In the genomic region with DNA sequence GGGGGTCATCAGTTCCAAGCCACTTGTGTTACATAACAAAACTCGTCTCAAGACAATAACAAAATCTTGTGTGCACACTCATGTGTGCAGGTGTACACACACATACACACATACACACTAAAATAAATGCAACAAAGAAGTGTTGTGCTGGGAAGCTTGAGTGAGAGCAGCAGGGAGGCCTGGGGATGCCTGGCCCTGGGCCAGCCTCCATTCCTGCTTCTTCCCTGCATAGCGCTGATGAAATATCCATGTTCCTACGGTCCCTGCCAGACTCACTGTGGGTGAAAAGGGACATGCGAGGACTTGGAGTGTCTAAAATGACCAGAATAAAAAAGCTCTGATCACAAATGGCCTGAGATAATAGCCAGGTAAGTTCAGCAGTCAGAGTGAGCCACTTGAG, we compare ENCODE assay signal across 16 mouse cellular contexts. TPM values are rescaled to one million over a fixed set of nuclear protein-coding genes. Genes with fewer than 3 reads are reported as not detected.
DNase-seq lines count a peak whose midpoint lies in the region; ATAC-seq and TF ChIP-seq lines count a peak whose summit lies in the region.
"Had no signal": no experiment of that assay in that cellular context is flagged by ENCODE, and none has a peak within 500 bp of the region (broad histone marks: within the 10 kb centered on the region; RNA-seq: fewer than 3 reads in every experiment).

No protein-coding gene starts in this region.

- no peaks in the 10 kb centered on the region for H3K4me1 ChIP-seq in forebrain, embryonic 14.5 days (ENCODE audit: control insufficient read depth, insufficient read depth, low read length)
- 0 out of 2 replicates have a peak, but pooled peaks cover 3% of the 10 kb centered on the region for H3K4me1 ChIP-seq in forebrain, embryonic 12.5 days
- no peaks in the 10 kb centered on the region for H3K4me1 ChIP-seq in hindbrain, postnatal 0 days (ENCODE audit: insufficient read depth, low read length)
- H3K4me1 ChIP-seq in hindbrain, embryonic 11.5 days (replicated peaks; ENCODE audit: control insufficient read depth, insufficient read depth, low read length): no peaks in the 10 kb centered on the region
- no peaks in the 10 kb centered on the region for H3K4me1 ChIP-seq in midbrain, embryonic 14.5 days (ENCODE audit: control insufficient read depth, insufficient read depth, low read length)
- H3K4me1 ChIP-seq: liver, embryonic 15.5 days had no signal

- no peak for TF ChIP-seq CTCF in hindbrain, postnatal 0 days (IDR thresholded peaks at IDR 0.05; ENCODE audit: low read depth)

- DNase-seq in forebrain, embryonic 14.5 days (ENCODE audit: low spot score): peak; percentile 49
- DNase-seq in hindbrain, postnatal 0 days (ENCODE audit: low spot score): peak; percentile 28
- DNase-seq in hindbrain, embryonic 11.5 days (ENCODE audit: low spot score): no peak
- DNase-seq in Muller cell, postnatal 12 days (ENCODE audit: inconsistent ontology term): peak; percentile 51
- DNase-seq in cerebellum, adult 18-20 months: peak; percentile 32 to 49
- DNase-seq in midbrain, embryonic 14.5 days: no peak
- DNase-seq in kidney, adult 18-20 months: no peak
- DNase-seq: embryo, embryonic 11 days; kidney, adult 2 months had no signal

- H3K4me2 ChIP-seq in forebrain, embryonic 14.5 days (ENCODE audit: low read length): no peak overlapping the region
- H3K4me2 ChIP-seq in forebrain, embryonic 12.5 days: no peak overlapping the region
- H3K4me2 ChIP-seq in hindbrain, postnatal 0 days (ENCODE audit: low read depth, low read length): no peak overlapping the region
- no peak overlapping the region for H3K4me2 ChIP-seq in hindbrain, embryonic 11.5 days (replicated peaks; ENCODE audit: low read depth, low read length)
- no peak overlapping the region for H3K4me2 ChIP-seq in midbrain, embryonic 14.5 days (ENCODE audit: low read length)
- H3K4me2 ChIP-seq: liver, embryonic 15.5 days had no signal

- no peaks in the 10 kb centered on the region for H3K36me3 ChIP-seq in forebrain, embryonic 14.5 days (ENCODE audit: control insufficient read depth, insufficient read depth, low read length)
- no peaks in the 10 kb centered on the region for H3K36me3 ChIP-seq in forebrain, embryonic 12.5 days (replicated peaks)
- H3K36me3 ChIP-seq in hindbrain, postnatal 0 days (ENCODE audit: insufficient read depth, low read length): no peaks in the 10 kb centered on the region
- H3K36me3 ChIP-seq in hindbrain, embryonic 11.5 days (ENCODE audit: control insufficient read depth, insufficient read depth, low read length): no peaks in the 10 kb centered on the region
- no peaks in the 10 kb centered on the region for H3K36me3 ChIP-seq in midbrain, embryonic 14.5 days (ENCODE audit: control insufficient read depth, insufficient read depth, low read length)
- H3K36me3 ChIP-seq: liver, embryonic 15.5 days had no signal

- H3K9me3 ChIP-seq in forebrain, embryonic 14.5 days (replicated peaks; ENCODE audit: control insufficient read depth, low read length): no peaks in the 10 kb centered on the region
- H3K9me3 ChIP-seq in forebrain, embryonic 12.5 days: no peaks in the 10 kb centered on the region
- no peaks in the 10 kb centered on the region for H3K9me3 ChIP-seq in hindbrain, postnatal 0 days (ENCODE audit: low read length)
- no peaks in the 10 kb centered on the region for H3K9me3 ChIP-seq in hindbrain, embryonic 11.5 days (ENCODE audit: control insufficient read depth, low read length)
- no peaks in the 10 kb centered on the region for H3K9me3 ChIP-seq in midbrain, embryonic 14.5 days (ENCODE audit: control insufficient read depth, low read length)
- H3K9me3 ChIP-seq: liver, embryonic 15.5 days had no signal

- no peak for ATAC-seq in forebrain, embryonic 14.5 days
- no peak for ATAC-seq in forebrain, embryonic 12.5 days (ENCODE audit: low FRiP score)
- ATAC-seq in hindbrain, postnatal 0 days: no peak
- ATAC-seq in hindbrain, embryonic 11.5 days (ENCODE audit: low FRiP score): no peak
- ATAC-seq in midbrain, embryonic 14.5 days (ENCODE audit: low FRiP score, low TSS enrichment): no peak

- H3K27ac ChIP-seq in forebrain, embryonic 14.5 days (ENCODE audit: low read depth, low read length): no peak overlapping the region
- no peak overlapping the region for H3K27ac ChIP-seq in forebrain, embryonic 12.5 days
- no peak overlapping the region for H3K27ac ChIP-seq in hindbrain, postnatal 0 days
- H3K27ac ChIP-seq in hindbrain, embryonic 11.5 days (ENCODE audit: low read depth, low read length): no peak overlapping the region
- no peak overlapping the region for H3K27ac ChIP-seq in midbrain, embryonic 14.5 days (replicated peaks; ENCODE audit: low read depth, low read length)
- H3K27ac ChIP-seq: liver, embryonic 15.5 days had no signal

- H3K4me3 ChIP-seq in forebrain, embryonic 14.5 days (ENCODE audit: low read depth, low read length): no peak overlapping the region
- no peak overlapping the region for H3K4me3 ChIP-seq in forebrain, embryonic 12.5 days (replicated peaks)
- no peak overlapping the region for H3K4me3 ChIP-seq in hindbrain, postnatal 0 days (ENCODE audit: low read length)
- no peak overlapping the region for H3K4me3 ChIP-seq in hindbrain, embryonic 11.5 days (ENCODE audit: low read depth, low read length)
- H3K4me3 ChIP-seq in midbrain, embryonic 14.5 days (replicated peaks; ENCODE audit: low read depth, low read length): no peak overlapping the region
- H3K4me3 ChIP-seq: liver, embryonic 15.5 days had no signal

- 65% methylated on average over 4 of the region's 4 CpGs for WGBS in forebrain, embryonic 14.5 days
- WGBS in forebrain, embryonic 12.5 days: 87% methylated on average over 4 of the region's 4 CpGs
- 41% methylated on average over 4 of the region's 4 CpGs for WGBS in hindbrain, postnatal 0 days
- 81% methylated on average over 4 of the region's 4 CpGs for WGBS in hindbrain, embryonic 11.5 days
- 73% methylated on average over 4 of the region's 4 CpGs for WGBS in midbrain, embryonic 14.5 days

- no peak overlapping the region for H3K9ac ChIP-seq in forebrain, embryonic 14.5 days (ENCODE audit: low read length)
- no peak overlapping the region for H3K9ac ChIP-seq in forebrain, embryonic 12.5 days
- H3K9ac ChIP-seq in hindbrain, postnatal 0 days (replicated peaks; ENCODE audit: low read length): no peak overlapping the region
- no peak overlapping the region for H3K9ac ChIP-seq in hindbrain, embryonic 11.5 days (ENCODE audit: low read depth, low read length)
- no peak overlapping the region for H3K9ac ChIP-seq in midbrain, embryonic 14.5 days (replicated peaks; ENCODE audit: low read length)
- H3K9ac ChIP-seq: liver, embryonic 15.5 days had no signal

- no peaks in the 10 kb centered on the region for H3K27me3 ChIP-seq in forebrain, embryonic 14.5 days (replicated peaks; ENCODE audit: control insufficient read depth, insufficient read depth, low read length)
- no peaks in the 10 kb centered on the region for H3K27me3 ChIP-seq in forebrain, embryonic 12.5 days
- no peaks in the 10 kb centered on the region for H3K27me3 ChIP-seq in hindbrain, postnatal 0 days (ENCODE audit: insufficient read depth, low read length)
- no peaks in the 10 kb centered on the region for H3K27me3 ChIP-seq in hindbrain, embryonic 11.5 days (ENCODE audit: control insufficient read depth, insufficient read depth, low read length)
- no peaks in the 10 kb centered on the region for H3K27me3 ChIP-seq in midbrain, embryonic 14.5 days (ENCODE audit: control insufficient read depth, insufficient read depth, low read length)
- H3K27me3 ChIP-seq: liver, embryonic 15.5 days had no signal

RNA-seq across cellular contexts. Expression of a gene that starts 28.3 kb away (rescaled TPM):
- not detected in 2 replicates for polyA plus RNA-seq in forebrain, embryonic 14.5 days (2014; fragmentation: Nextera tagmentation; extraction: Ambion mirVana)
- not detected in 2 replicates for polyA plus RNA-seq in forebrain, embryonic 12.5 days (2016; fragmentation: Nextera tagmentation; extraction: Ambion mirVana)
- not detected in 2 replicates for total RNA-seq in hindbrain, postnatal 0 days (2014; rRNA removed)
- polyA plus RNA-seq in hindbrain, postnatal 0 days (2015; fragmentation: Nextera tagmentation; extraction: Ambion mirVana): not detected in 2 replicates
- polyA plus RNA-seq in hindbrain, embryonic 11.5 days (2014; fragmentation: Nextera tagmentation; extraction: Ambion mirVana): 0.19 TPM in 1 of 2 replicates, not detected in the other
- not detected in 2 replicates for polyA plus RNA-seq in midbrain, embryonic 14.5 days (2014; fragmentation: Nextera tagmentation; extraction: Ambion mirVana)
- total RNA-seq: heart, postnatal 25 days; layer of hippocampus, adult 18-20 months; left cerebral cortex, postnatal 10 days; megakaryocyte, adult 5-6 weeks had no signal
- polyA plus RNA-seq: kidney, adult 2 months; liver, embryonic 15.5 days; thymus, postnatal 0 days had no signal

RNA-seq across cellular contexts. Expression of a gene that starts 59.7 kb away (rescaled TPM):
- 4.6 and 6.9 TPM in 2 replicates for polyA plus RNA-seq in forebrain, embryonic 14.5 days (2014; fragmentation: Nextera tagmentation; extraction: Ambion mirVana)
- 8.7 and 9.1 TPM in 2 replicates for polyA plus RNA-seq in forebrain, embryonic 12.5 days (2016; fragmentation: Nextera tagmentation; extraction: Ambion mirVana)
- 23.7 and 31.1 TPM in 2 replicates for total RNA-seq in hindbrain, postnatal 0 days (2014; rRNA removed)
- 14.0 and 16.3 TPM in 2 replicates for polyA plus RNA-seq in hindbrain, postnatal 0 days (2015; fragmentation: Nextera tagmentation; extraction: Ambion mirVana)
- 9.4 and 12.1 TPM in 2 replicates for polyA plus RNA-seq in hindbrain, embryonic 11.5 days (2014; fragmentation: Nextera tagmentation; extraction: Ambion mirVana)
- polyA plus RNA-seq in midbrain, embryonic 14.5 days (2014; fragmentation: Nextera tagmentation; extraction: Ambion mirVana): 13.2 and 14.4 TPM in 2 replicates

Comparison
In these comparisons a context has a peak if more than half of its experiments do, and no peak if none do; other contexts are left out.
1. DNase-seq: peak in forebrain, embryonic 14.5 days (single experiment), hindbrain, postnatal 0 days (single experiment), Muller cell, postnatal 12 days (single experiment) and cerebellum, adult 18-20 months (2 of 2); none in hindbrain, embryonic 11.5 days (single experiment), midbrain, embryonic 14.5 days (single experiment) and kidney, adult 18-20 months (single experiment).